25 mouse cellular contexts compared by ENCODE assay signal in the genomic region with DNA sequence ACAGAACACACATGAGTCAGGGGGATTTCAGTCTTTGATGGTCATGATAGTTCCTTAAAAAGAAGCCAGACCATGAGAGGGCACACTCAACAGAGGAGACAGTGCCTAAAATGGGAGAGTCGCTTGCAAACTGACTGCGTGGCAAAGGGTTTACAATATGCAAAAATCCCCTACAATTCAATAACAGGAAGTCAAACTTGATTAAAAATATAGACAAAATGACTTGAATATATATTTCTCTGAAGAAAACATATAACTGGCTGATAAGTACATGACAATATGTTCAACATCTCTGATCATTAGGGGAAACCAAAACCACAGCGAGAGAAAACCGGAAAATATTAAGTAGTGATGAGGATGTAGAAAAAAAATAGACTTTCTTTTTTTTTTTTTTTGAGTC. TPM values are rescaled to one million over a fixed set of nuclear protein-coding genes. Genes with fewer than 3 reads are reported as not detected.
DNase-seq lines count a peak whose midpoint lies in the region; ATAC-seq lines count a peak whose summit lies in the region.
"Had no signal": no experiment of that assay in that cellular context is flagged by ENCODE, and none has a peak within 500 bp of the region (broad histone marks: within the 10 kb centered on the region; RNA-seq: fewer than 3 reads in every experiment).

No protein-coding gene starts in this region.

- peak; percentile 72 for ATAC-seq in activated CD4-positive, CD25-positive, alpha-beta regulatory T cell, adult 4 months
- no peak for ATAC-seq in kidney, embryonic 14.5 days (ENCODE audit: low FRiP score, low TSS enrichment)
- ATAC-seq: forebrain, embryonic 14.5 days; forebrain, postnatal 0 days; hindbrain, embryonic 16.5 days; Patski had no signal

- H3K9me3 ChIP-seq in kidney, embryonic 14.5 days (ENCODE audit: control insufficient read depth, low read length), result no peaks in the 10 kb centered on the region
- H3K9me3 ChIP-seq: embryonic facial prominence, embryonic 12.5 days; embryonic facial prominence, embryonic 15.5 days; G1E; hindbrain, embryonic 12.5 days had no signal

- DNase-seq in CD4-positive helper T cell, adult 2 months (ENCODE audit: low read depth, low spot score), result peak; percentile 10
- peak; percentile 67 for DNase-seq in splenic B cell, adult 2 months (ENCODE audit: low read depth, low spot score)
- DNase-seq in lung, adult 18-20 months, result no peak
- DNase-seq in urinary bladder, postnatal 36 days (ENCODE audit: low spot score in 2 of 2), result no peak
- DNase-seq: adrenal gland, adult 2 months; adrenal gland, postnatal 14 days; cerebellum, adult 11 months; cerebellum, adult 2 months; cerebellum, adult 9-11 months; cerebellum, postnatal 25 days; forebrain, postnatal 0 days; gastrocnemius, adult 2 months; gastrocnemius, postnatal 14 days; heart, adult 11 months had no signal

- no peak overlapping the region for H3K4me2 ChIP-seq in kidney, embryonic 14.5 days (replicated peaks; ENCODE audit: low read depth, low read length)
- H3K4me2 ChIP-seq: embryonic facial prominence, embryonic 12.5 days; embryonic facial prominence, embryonic 15.5 days; heart, embryonic 11.5 days; hindbrain, embryonic 12.5 days had no signal

- no peak overlapping the region for H3K27ac ChIP-seq in kidney, embryonic 14.5 days (ENCODE audit: low read depth, low read length)
- H3K27ac ChIP-seq: embryonic facial prominence, embryonic 12.5 days; embryonic facial prominence, embryonic 15.5 days; gastrocnemius, adult 2 months; hindbrain, embryonic 12.5 days had no signal

- H3K27me3 ChIP-seq in splenic B cell, adult 2 months (ENCODE audit: control insufficient read depth, insufficient read depth, low read length, poor library complexity, severe bottlenecking), result no peaks in the 10 kb centered on the region
- no peaks in the 10 kb centered on the region for H3K27me3 ChIP-seq in kidney, embryonic 14.5 days (ENCODE audit: control insufficient read depth, insufficient read depth, low read length)
- H3K27me3 ChIP-seq: CH12.LX; embryonic facial prominence, embryonic 12.5 days; embryonic facial prominence, embryonic 15.5 days; hindbrain, embryonic 12.5 days; Patski had no signal

- no peaks in the 10 kb centered on the region for H3K4me1 ChIP-seq in kidney, embryonic 14.5 days (ENCODE audit: control insufficient read depth, insufficient read depth, low read length)
- H3K4me1 ChIP-seq: embryonic facial prominence, embryonic 12.5 days; hindbrain, embryonic 12.5 days had no signal

- 94% methylated on average over 4 of the region's 4 CpGs for WGBS in kidney, embryonic 14.5 days

- no peak overlapping the region for H3K9ac ChIP-seq in kidney, embryonic 14.5 days (ENCODE audit: low read depth, low read length)
- H3K9ac ChIP-seq: embryonic facial prominence, embryonic 12.5 days; embryonic facial prominence, embryonic 15.5 days; forebrain, postnatal 0 days; hindbrain, embryonic 12.5 days had no signal

- H3K4me3 ChIP-seq in kidney, embryonic 14.5 days (ENCODE audit: low read length), result no peak overlapping the region
- H3K4me3 ChIP-seq: embryonic facial prominence, embryonic 12.5 days; embryonic facial prominence, embryonic 15.5 days; gastrocnemius, adult 2 months; hindbrain, embryonic 12.5 days had no signal

- H3K36me3 ChIP-seq in splenic B cell, adult 2 months (ENCODE audit: control insufficient read depth, insufficient read depth, low read length, poor library complexity, severe bottlenecking), result no peaks in the 10 kb centered on the region
- no peaks in the 10 kb centered on the region for H3K36me3 ChIP-seq in kidney, embryonic 14.5 days (ENCODE audit: control insufficient read depth, insufficient read depth, low read length)
- H3K36me3 ChIP-seq: embryonic facial prominence, embryonic 12.5 days; embryonic facial prominence, embryonic 15.5 days; G1E; hindbrain, embryonic 12.5 days had no signal

RNA-seq across cellular contexts. Expression of a gene that starts 22.4 kb away (rescaled TPM):
- polyA plus RNA-seq in activated CD4-positive, CD25-positive, alpha-beta regulatory T cell, adult 4 months (2017; shearing (Covaris generic)), result under 1 TPM; 0.62 to 0.90 TPM
- polyA plus RNA-seq in kidney, embryonic 14.5 days (2014; fragmentation: Nextera tagmentation; extraction: Ambion mirVana), result 0.23 and 0.47 TPM in 2 replicates
- polyA plus RNA-seq: Patski had no signal

RNA-seq across cellular contexts. Expression of a gene that starts 50.9 kb away (rescaled TPM):
- 100 to 1,000 TPM; 293 to 317 TPM for polyA plus RNA-seq in activated CD4-positive, CD25-positive, alpha-beta regulatory T cell, adult 4 months (2017; shearing (Covaris generic))
- 176 and 238 TPM in 2 replicates for polyA plus RNA-seq in kidney, embryonic 14.5 days (2014; fragmentation: Nextera tagmentation; extraction: Ambion mirVana)

RNA-seq across cellular contexts. Expression of a gene that starts 52.5 kb away (rescaled TPM):
- 10 to 100 TPM; 23.2 to 23.8 TPM for polyA plus RNA-seq in activated CD4-positive, CD25-positive, alpha-beta regulatory T cell, adult 4 months (2017; shearing (Covaris generic))
- polyA plus RNA-seq in kidney, embryonic 14.5 days (2014; fragmentation: Nextera tagmentation; extraction: Ambion mirVana), result 24.8 and 35.0 TPM in 2 replicates

RNA-seq across cellular contexts. Expression of a gene that starts 52.8 kb away (rescaled TPM):
- 100 to 1,000 TPM; 222 to 226 TPM for polyA plus RNA-seq in activated CD4-positive, CD25-positive, alpha-beta regulatory T cell, adult 4 months (2017; shearing (Covaris generic))
- 1,253 and 1,671 TPM in 2 replicates for polyA plus RNA-seq in kidney, embryonic 14.5 days (2014; fragmentation: Nextera tagmentation; extraction: Ambion mirVana)

Comparison
In these comparisons a context has a peak if more than half of its experiments do, and no peak if none do; other contexts are left out.
1. DNase-seq: peak in CD4-positive helper T cell, adult 2 months (single experiment) and splenic B cell, adult 2 months (single experiment); none in lung, adult 18-20 months (0 of 2) and urinary bladder, postnatal 36 days (0 of 2).